Mouse (Mus musculus) lung, postnatal 4 days (tissue): ENCODE data around the gene Nbas.
A peak's percentile ranks its signal among the peaks of the same experiment; 100 is the strongest.

Source experiments
- DNase-seq, 2 experiments: peaks; one replicate each; pipeline ENCODE4 v3.0.0; 2021

The Nbas gene

GRCm38 (mm10) chr12:13268826-13269449 lies at the start of gene Nbas:
Gene Nbas, plus strand, starts transcription at chr12:13269133.
- peak; percentile 89 to 90 for DNase-seq

GRCm38 (mm10) chr12:13242453-13242852 lies 26.5 kb upstream of the Nbas start:
- DNase-seq: no peak

GRCm38 (mm10) chr12:13248691-13249572 lies 20.0 kb upstream of the Nbas start, which contains the start of gene Ddx1:
Gene Ddx1, minus strand, starts transcription at chr12:13249213.
- peak; percentile 85 to 88 for DNase-seq

GRCm38 (mm10) chr12:13249573-13249919 lies 19.4 kb upstream of the Nbas start:
- DNase-seq: no peak

- no peak for DNase-seq
Observed at GRCm38 (mm10) chr12:13255068-13255467, 13.9 kb upstream of the Nbas start.

- no peak for DNase-seq
Observed at GRCm38 (mm10) chr12:13255701-13256100, 13.2 kb upstream of the Nbas start.

- no peak for DNase-seq
Observed at GRCm38 (mm10) chr12:13268412-13268811, 521 bp upstream of the Nbas start.

GRCm38 (mm10) chr12:13269570-13270390 lies 847 bp downstream of the Nbas start:
- DNase-seq: no peak

GRCm38 (mm10) chr12:13291453-13291852 lies 22.5 kb downstream of the Nbas start:
- DNase-seq: no peak

- DNase-seq: no peak
Observed at GRCm38 (mm10) chr12:13293421-13293881, 24.5 kb downstream of the Nbas start.

- no peak for DNase-seq
Observed at GRCm38 (mm10) chr12:13303037-13303436, 34.1 kb downstream of the Nbas start.

GRCm38 (mm10) chr12:13313966-13314365 lies 45.0 kb downstream of the Nbas start:
- no peak for DNase-seq

GRCm38 (mm10) chr12:13314384-13314783 lies 45.5 kb downstream of the Nbas start:
- no peak for DNase-seq

GRCm38 (mm10) chr12:13315081-13315480 lies 46.1 kb downstream of the Nbas start:
- DNase-seq: no peak

GRCm38 (mm10) chr12:13342535-13342934 lies 73.6 kb downstream of the Nbas start:
- DNase-seq: no peak

- no peak for DNase-seq
Observed at GRCm38 (mm10) chr12:13356201-13356600, 87.3 kb downstream of the Nbas start.

GRCm38 (mm10) chr12:13356769-13357168 lies 87.8 kb downstream of the Nbas start:
- no peak for DNase-seq

GRCm38 (mm10) chr12:13357229-13357628 lies 88.3 kb downstream of the Nbas start:
- DNase-seq: no peak

- no peak for DNase-seq
Observed at GRCm38 (mm10) chr12:13358849-13359248, 89.9 kb downstream of the Nbas start.

GRCm38 (mm10) chr12:13360183-13360811 lies 91.4 kb downstream of the Nbas start:
- DNase-seq: no peak

GRCm38 (mm10) chr12:13381580-13381979 lies 112.6 kb downstream of the Nbas start:
- no peak for DNase-seq

GRCm38 (mm10) chr12:13382046-13382445 lies 113.1 kb downstream of the Nbas start:
- no peak for DNase-seq

- DNase-seq: no peak
Observed at GRCm38 (mm10) chr12:13389644-13390043, 120.7 kb downstream of the Nbas start.
